In genomic region chr4:150786651-150787050, GRCm38 (mm10) we compare ENCODE assay signal across 14 mouse cellular contexts.
A peak's percentile ranks its signal among the peaks of the same experiment; 100 is the strongest.
DNase-seq lines count a peak whose midpoint lies in the region; ATAC-seq and TF ChIP-seq lines count a peak whose summit lies in the region.
"Had no signal": no experiment of that assay in that cellular context is flagged by ENCODE, and none has a peak within 500 bp of the region (broad histone marks: within the 10 kb centered on the region; RNA-seq: fewer than 3 reads in every experiment).

No protein-coding gene starts in this region.

- H3K9me3 ChIP-seq in kidney, postnatal 0 days (replicated peaks; ENCODE audit: low read length) = no peaks in the 10 kb centered on the region
- H3K9me3 ChIP-seq in liver, embryonic 16.5 days (replicated peaks; ENCODE audit: control insufficient read depth, low read length) = no peaks in the 10 kb centered on the region
- H3K9me3 ChIP-seq: midbrain, embryonic 15.5 days; neural tube, embryonic 13.5 days had no signal

- ATAC-seq in kidney, postnatal 0 days (replicated peaks; ENCODE audit: low FRiP score, low read depth) = no peak
- peak; percentile 64 for ATAC-seq in granulocyte monocyte progenitor cell, adult 5-6 weeks (replicated peaks; ENCODE audit: poor library complexity, severe bottlenecking)
- ATAC-seq in liver, embryonic 16.5 days (ENCODE audit: low read depth) = peak; percentile 44; the same call in 1 of the 2 replicates
- ATAC-seq in monocyte, adult 5-6 weeks (replicated peaks; ENCODE audit: insufficient number of reproducible peaks, low FRiP score, low TSS enrichment, poor library complexity, severe bottlenecking) = no peak
- no peak for ATAC-seq in activated CD4-positive, CD25-positive, alpha-beta regulatory T cell, adult 4 months
- ATAC-seq: hindbrain, embryonic 16.5 days; midbrain, embryonic 15.5 days had no signal

- H3K4me2 ChIP-seq in kidney, postnatal 0 days (ENCODE audit: low read length) = no peak overlapping the region
- H3K4me2 ChIP-seq in liver, embryonic 16.5 days (ENCODE audit: low read depth, low read length) = no peak overlapping the region
- H3K4me2 ChIP-seq: midbrain, embryonic 15.5 days; neural tube, embryonic 13.5 days had no signal

- H3K36me3 ChIP-seq in kidney, postnatal 0 days (ENCODE audit: insufficient read depth, low read length) = no peaks in the 10 kb centered on the region
- no peaks in the 10 kb centered on the region for H3K36me3 ChIP-seq in liver, embryonic 16.5 days (ENCODE audit: control insufficient read depth, insufficient read depth)
- H3K36me3 ChIP-seq: midbrain, embryonic 15.5 days; neural tube, embryonic 13.5 days had no signal

- 0 out of 2 replicates have a peak, but pooled peaks cover 7% of the 10 kb centered on the region for H3K4me1 ChIP-seq in kidney, postnatal 0 days (replicated peaks; ENCODE audit: insufficient read depth, low read length)
- H3K4me1 ChIP-seq in liver, embryonic 16.5 days (ENCODE audit: control insufficient read depth, low read depth, low read length) = peaks cover 4% of the 10 kb centered on the region
- H3K4me1 ChIP-seq: midbrain, embryonic 15.5 days had no signal

- H3K27me3 ChIP-seq in kidney, postnatal 0 days (ENCODE audit: insufficient read depth, low read length) = no peaks in the 10 kb centered on the region
- H3K27me3 ChIP-seq in liver, embryonic 16.5 days (ENCODE audit: control insufficient read depth, insufficient read depth, low read depth, low read length) = no peaks in the 10 kb centered on the region
- H3K27me3 ChIP-seq: midbrain, embryonic 15.5 days; neural tube, embryonic 13.5 days had no signal

- no peak for TF ChIP-seq CTCF in kidney, postnatal 0 days (IDR thresholded peaks at IDR 0.05; ENCODE audit: low read depth)

- DNase-seq in kidney, postnatal 0 days (ENCODE audit: low spot score) = no peak
- no peak for DNase-seq in kidney, adult 9 months
- DNase-seq in MEL-GATA-1-ER (ENCODE audit: extremely low read depth, low read depth) = peak; percentile 26
- DNase-seq: cerebellum, adult 2 months; kidney, postnatal 14 days; lung, postnatal 14 days; retina, postnatal 1 day had no signal

- no peak overlapping the region for H3K9ac ChIP-seq in kidney, postnatal 0 days (ENCODE audit: low read depth, low read length)
- no peak overlapping the region; the same call in 1 of the 2 replicates for H3K9ac ChIP-seq in liver, embryonic 16.5 days (ENCODE audit: low read depth, low read length)
- H3K9ac ChIP-seq: midbrain, embryonic 15.5 days; neural tube, embryonic 13.5 days had no signal

- H3K4me3 ChIP-seq in kidney, postnatal 0 days (replicated peaks; ENCODE audit: low read depth, low read length) = no peak overlapping the region
- no peak overlapping the region for H3K4me3 ChIP-seq in liver, embryonic 16.5 days (ENCODE audit: low read depth, low read length)
- H3K4me3 ChIP-seq: midbrain, embryonic 15.5 days; neural tube, embryonic 13.5 days had no signal

- 0 out of 2 replicates have a peak overlapping the region, but pooled peaks have one; percentile 31 for H3K27ac ChIP-seq in kidney, postnatal 0 days
- H3K27ac ChIP-seq in liver, embryonic 16.5 days (ENCODE audit: low read length) = peak overlapping the region; percentile 72
- H3K27ac ChIP-seq: midbrain, embryonic 15.5 days; neural tube, embryonic 13.5 days had no signal

- WGBS in kidney, postnatal 0 days = 76% methylated on average over 3 of the region's 3 CpGs
- 73% methylated on average over 3 of the region's 3 CpGs for WGBS in liver, embryonic 16.5 days (ENCODE audit: insufficient replicate concordance)

Comparison
In these comparisons a context has a peak if more than half of its experiments do, and no peak if none do; other contexts are left out.
1. ATAC-seq: peak in granulocyte monocyte progenitor cell, adult 5-6 weeks (single experiment) and liver, embryonic 16.5 days (single experiment); none in kidney, postnatal 0 days (single experiment), monocyte, adult 5-6 weeks (single experiment) and activated CD4-positive, CD25-positive, alpha-beta regulatory T cell, adult 4 months (single experiment).